Mouse (Mus musculus) forebrain, embryonic 12.5 days (tissue): ENCODE measurements at regions not wholly inside any gene's neighbourhood (a gene's known extent, or its start where the extent isn't known, plus 50 kb on each side); places are given as distances from the start of the nearest gene placed in this dataset.

ENCODE experiments used
- ATAC-seq: fragments of 200-750 bp; cut with Nextera tagmentation; 2 replicates; pipeline ENCODE4 v1.8.0; 2017; ENCODE audit warnings: moderate TSS enrichment; ENCODE audit not compliant: low FRiP score
- H3K27ac ChIP-seq: fragments of 300-500 bp; sonication (generic); 2 replicates; pipeline ENCODE4 v1.5.1; 2016; ENCODE audit warnings: mild to moderate bottlenecking
- H3K27me3 ChIP-seq: fragments of 300-500 bp; sonication (generic); 2 replicates; pipeline ENCODE4 v1.6.1; 2016; ENCODE audit warnings: mild to moderate bottlenecking
- H3K36me3 ChIP-seq: fragments of 300-500 bp; sonication (generic); replicated peaks from 2 replicates; pipeline ENCODE4 v1.6.1; 2016; ENCODE audit warnings: mild to moderate bottlenecking
- H3K4me1 ChIP-seq: fragments of 300-500 bp; sonication (generic); 2 replicates; pipeline ENCODE4 v1.6.1; 2016
- H3K4me2 ChIP-seq: fragments of 300-500 bp; sonication (generic); 2 replicates; pipeline ENCODE4 v1.6.1; 2016; ENCODE audit warnings: mild to moderate bottlenecking, moderate library complexity
- H3K4me3 ChIP-seq: fragments of 300-500 bp; sonication (generic); replicated peaks from 2 replicates; pipeline ENCODE4 v1.5.1; 2016; ENCODE audit warnings: mild to moderate bottlenecking
- H3K9ac ChIP-seq: fragments of 300-500 bp; sonication (generic); 2 replicates; pipeline ENCODE4 v1.6.1; 2016; ENCODE audit warnings: mild to moderate bottlenecking
- H3K9me3 ChIP-seq: fragments of 300-500 bp; sonication (generic); 2 replicates; pipeline ENCODE4 v1.6.1; 2016
- WGBS: fragments of 180-500 bp; shearing (Covaris S2); methylation state at CpG from one replicate; pipeline ENCODE4 v1.1.7; 2016; 5-methylcytosine and 5-hydroxymethylcytosine counted together

DNA sequence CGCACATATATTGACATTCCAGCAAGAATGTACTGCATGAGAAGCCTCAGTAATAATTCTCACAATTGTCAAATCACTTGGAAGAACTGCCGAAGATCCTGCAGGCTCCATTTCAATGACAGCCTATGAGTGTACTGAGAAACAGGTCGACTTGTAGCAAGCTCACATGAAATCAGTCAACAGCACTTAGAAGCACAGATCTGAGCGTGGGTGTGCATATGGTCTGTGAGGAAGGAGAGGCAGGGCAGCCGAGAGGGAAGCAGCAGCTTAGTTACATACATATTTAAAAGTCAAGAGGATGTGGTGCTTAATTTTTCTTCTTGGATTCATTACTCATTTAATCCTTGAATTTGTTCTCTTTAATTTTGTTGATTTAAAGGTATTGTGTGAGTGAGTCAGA is 967.4 kb upstream of the Epha7 start:
- ATAC-seq: no peak
- WGBS: 78% methylated on average over 5 of the region's 5 CpGs
- H3K27me3 ChIP-seq: no peaks in the 10 kb centered on the region
- H3K4me2 ChIP-seq: no peak overlapping the region
- no peak overlapping the region for H3K4me3 ChIP-seq
- no peak overlapping the region for H3K27ac ChIP-seq
- H3K36me3 ChIP-seq: no peaks in the 10 kb centered on the region
- no peaks in the 10 kb centered on the region for H3K9me3 ChIP-seq
- no peak overlapping the region for H3K9ac ChIP-seq
- H3K4me1 ChIP-seq: no peaks in the 10 kb centered on the region

DNA sequence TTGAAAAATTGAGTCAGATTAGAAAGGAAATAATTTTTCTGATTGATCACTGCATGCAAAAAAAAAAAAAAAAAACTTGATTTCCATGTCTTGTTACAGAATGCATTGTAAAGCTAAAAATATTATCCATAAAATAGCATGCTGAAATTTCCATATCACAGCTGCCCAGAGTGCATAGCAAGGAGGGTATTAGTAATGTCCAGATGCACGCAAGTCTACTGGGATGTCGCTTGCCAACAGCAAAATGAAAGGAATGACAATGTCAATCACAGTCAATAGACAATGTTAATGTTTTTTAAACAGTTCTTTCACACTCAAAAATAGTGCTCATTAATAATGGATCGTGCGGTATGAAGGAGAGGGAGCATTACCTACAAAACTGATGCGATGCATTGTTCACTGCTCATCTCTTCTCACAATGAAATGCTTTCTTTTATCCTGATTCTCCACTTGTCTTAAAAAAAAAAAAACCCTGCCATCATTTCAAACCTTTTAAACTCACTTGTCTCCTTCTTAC is 966.8 kb upstream of the Epha7 start:
- Histone ChIP-seq H3K4me3 (no peak overlapping the region), H3K27me3 (no peaks in the 10 kb centered on the region), H3K36me3 (no peaks in the 10 kb centered on the region), H3K9me3 (no peaks in the 10 kb centered on the region), H3K27ac (no peak overlapping the region), H3K4me2 (no peak overlapping the region), H3K4me1 (no peaks in the 10 kb centered on the region), H3K9ac (no peak overlapping the region)
- ATAC-seq: no peak
- WGBS: 84% methylated on average over 5 of the region's 5 CpGs

DNA sequence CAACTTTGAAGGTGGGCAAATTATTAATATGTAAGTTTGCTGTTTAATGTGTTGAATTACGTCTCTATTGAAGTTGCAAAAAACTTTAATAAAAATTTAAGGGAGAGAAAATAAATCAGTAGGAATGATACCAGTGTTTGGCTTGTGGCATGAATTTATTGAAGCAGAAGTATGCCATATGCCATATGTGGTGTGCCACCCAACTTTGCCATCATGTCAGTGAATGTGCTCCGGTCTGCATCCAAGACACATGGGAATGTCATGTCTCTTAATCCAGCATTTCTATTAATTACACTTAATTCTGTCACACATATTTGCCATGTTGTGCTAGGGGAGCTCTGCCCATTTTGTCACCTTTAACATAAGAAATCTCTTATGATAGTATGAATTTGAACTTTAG is 956.8 kb upstream of the Epha7 start:
- WGBS: 87% methylated on average over 2 of the region's 2 CpGs
- ATAC-seq: no peak
- no peak overlapping the region for H3K27ac ChIP-seq
- H3K4me2 ChIP-seq: no peak overlapping the region
- no peak overlapping the region for H3K4me3 ChIP-seq
- no peaks in the 10 kb centered on the region for H3K27me3 ChIP-seq
- H3K36me3 ChIP-seq: no peaks in the 10 kb centered on the region
- no peaks in the 10 kb centered on the region for H3K9me3 ChIP-seq
- H3K9ac ChIP-seq: no peak overlapping the region
- H3K4me1 ChIP-seq: no peaks in the 10 kb centered on the region

DNA sequence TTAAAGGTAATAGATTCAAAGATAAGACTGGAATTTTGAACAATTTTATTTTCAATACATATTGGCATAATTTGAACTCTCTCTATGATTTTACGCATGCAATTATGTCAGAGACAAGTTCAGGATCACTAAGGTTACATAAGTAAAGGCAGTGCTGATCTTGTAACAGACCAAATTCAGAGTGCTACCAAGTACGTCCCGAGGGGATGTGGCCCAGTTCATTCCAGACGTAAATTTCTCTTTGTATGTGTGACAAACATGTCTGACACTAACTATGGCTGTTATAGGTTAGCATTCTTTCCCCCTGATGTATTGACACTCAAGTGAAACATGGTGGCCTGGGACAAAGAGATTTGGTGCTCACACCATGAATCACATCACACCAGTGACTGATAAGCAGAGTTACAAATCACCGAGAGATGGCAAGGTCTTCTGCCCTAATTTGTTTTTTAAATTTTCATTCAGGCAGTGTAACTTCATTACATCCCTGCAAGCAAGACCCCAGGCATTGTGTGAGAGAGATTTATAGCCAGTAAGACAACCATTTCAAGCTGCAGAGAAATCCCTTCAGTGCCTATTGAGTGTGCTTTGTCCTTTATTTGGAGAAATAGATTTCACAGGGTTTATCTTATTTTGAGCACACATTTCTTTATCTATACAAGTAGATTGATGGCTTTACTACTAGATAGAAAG is 925.5 kb upstream of the Epha7 start:
- H3K4me3 ChIP-seq: no peak overlapping the region
- H3K4me1 ChIP-seq: no peaks in the 10 kb centered on the region
- no peaks in the 10 kb centered on the region for H3K9me3 ChIP-seq
- H3K36me3 ChIP-seq: no peaks in the 10 kb centered on the region
- H3K27ac ChIP-seq: no peak overlapping the region
- ATAC-seq: no peak
- H3K4me2 ChIP-seq: no peak overlapping the region
- no peak overlapping the region for H3K9ac ChIP-seq
- H3K27me3 ChIP-seq: no peaks in the 10 kb centered on the region
- WGBS: 93% methylated on average over 5 of the region's 5 CpGs

DNA sequence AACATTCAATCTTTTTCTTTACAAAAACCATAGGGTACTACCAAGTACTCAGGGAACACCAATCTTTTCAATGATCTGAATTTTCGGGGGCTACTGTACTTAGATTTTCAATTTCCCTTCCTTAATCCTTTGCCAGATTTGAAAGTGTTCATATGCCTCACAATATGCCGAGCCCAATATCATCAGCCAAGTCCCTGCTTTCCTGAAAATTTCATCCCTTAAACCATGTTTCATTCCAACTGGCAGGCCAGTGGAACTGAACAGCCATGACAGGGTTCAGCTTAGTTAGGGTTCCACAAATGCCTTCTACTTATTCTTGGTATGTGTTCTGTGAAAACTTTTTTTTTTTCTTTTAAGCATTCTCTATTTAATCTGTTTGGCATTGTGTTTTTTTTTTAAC is 916.5 kb upstream of the Epha7 start:
- Histone ChIP-seq H3K27ac (no peak overlapping the region), H3K4me2 (no peak overlapping the region), H3K9ac (no peak overlapping the region), H3K4me1 (no peaks in the 10 kb centered on the region), H3K27me3 (no peaks in the 10 kb centered on the region), H3K9me3 (no peaks in the 10 kb centered on the region), H3K4me3 (no peak overlapping the region), H3K36me3 (no peaks in the 10 kb centered on the region)
- WGBS: 84% methylated on average over 2 of the region's 2 CpGs
- no peak for ATAC-seq

DNA sequence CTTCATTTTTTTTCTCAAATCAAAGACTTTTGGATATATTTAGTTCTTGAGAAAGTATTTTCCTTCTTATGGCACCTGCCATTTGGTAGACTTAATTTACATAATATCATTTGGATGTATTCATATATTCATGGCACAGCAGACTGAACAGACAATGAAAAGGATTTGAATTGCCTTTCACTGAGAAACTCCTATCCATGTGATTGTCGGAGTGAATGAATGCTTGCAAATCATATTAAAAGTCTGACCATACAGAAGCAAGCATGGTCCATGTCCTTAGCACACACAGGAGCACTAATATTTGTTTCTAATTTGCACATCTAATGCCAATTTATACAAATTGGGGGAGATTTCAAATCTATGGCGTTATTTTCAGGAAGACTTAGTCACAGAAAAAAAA is 867.6 kb upstream of the Epha7 start:
- 54% methylated on average over 2 of the region's 2 CpGs for WGBS
- no peak for ATAC-seq

DNA sequence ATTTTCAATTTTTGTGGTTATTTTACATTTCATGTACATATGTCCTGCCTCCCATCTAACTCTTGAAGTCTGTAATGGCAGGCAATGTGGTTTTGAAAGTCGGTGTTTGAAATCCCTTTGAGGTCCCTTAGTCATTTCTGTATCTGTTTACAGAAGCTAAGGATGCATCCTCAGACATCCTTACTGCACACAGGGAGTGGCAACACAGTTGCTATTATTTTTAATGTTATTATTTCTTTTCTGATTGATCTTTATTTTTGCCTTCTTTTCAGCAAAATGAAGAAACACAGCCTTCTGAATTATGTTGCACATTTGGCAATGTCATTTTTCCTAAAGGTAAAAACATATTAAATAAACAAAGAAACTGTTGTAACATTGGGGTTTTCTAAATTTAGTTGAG is 867.2 kb upstream of the Epha7 start:
- Histone ChIP-seq H3K27ac (no peak overlapping the region), H3K27me3 (no peaks in the 10 kb centered on the region), H3K9ac (no peak overlapping the region), H3K9me3 (no peaks in the 10 kb centered on the region), H3K4me3 (no peak overlapping the region), H3K4me1 (0 out of 2 replicates have a peak, but pooled peaks cover 3% of the 10 kb centered on the region), H3K4me2 (no peak overlapping the region), H3K36me3 (no peaks in the 10 kb centered on the region)
- ATAC-seq: no peak
- 77% methylated on average over 1 of the region's 1 CpGs for WGBS

More for the DNA sequence above, 867.6 kb upstream of the Epha7 start:
- H3K4me1 ChIP-seq: 0 out of 2 replicates have a peak, but pooled peaks cover 3% of the 10 kb centered on the region
- H3K9me3 ChIP-seq: no peaks in the 10 kb centered on the region
- H3K4me3 ChIP-seq: no peak overlapping the region
- no peak overlapping the region for H3K9ac ChIP-seq
- no peaks in the 10 kb centered on the region for H3K36me3 ChIP-seq
- no peak overlapping the region for H3K4me2 ChIP-seq
- H3K27ac ChIP-seq: no peak overlapping the region
- no peaks in the 10 kb centered on the region for H3K27me3 ChIP-seq

DNA sequence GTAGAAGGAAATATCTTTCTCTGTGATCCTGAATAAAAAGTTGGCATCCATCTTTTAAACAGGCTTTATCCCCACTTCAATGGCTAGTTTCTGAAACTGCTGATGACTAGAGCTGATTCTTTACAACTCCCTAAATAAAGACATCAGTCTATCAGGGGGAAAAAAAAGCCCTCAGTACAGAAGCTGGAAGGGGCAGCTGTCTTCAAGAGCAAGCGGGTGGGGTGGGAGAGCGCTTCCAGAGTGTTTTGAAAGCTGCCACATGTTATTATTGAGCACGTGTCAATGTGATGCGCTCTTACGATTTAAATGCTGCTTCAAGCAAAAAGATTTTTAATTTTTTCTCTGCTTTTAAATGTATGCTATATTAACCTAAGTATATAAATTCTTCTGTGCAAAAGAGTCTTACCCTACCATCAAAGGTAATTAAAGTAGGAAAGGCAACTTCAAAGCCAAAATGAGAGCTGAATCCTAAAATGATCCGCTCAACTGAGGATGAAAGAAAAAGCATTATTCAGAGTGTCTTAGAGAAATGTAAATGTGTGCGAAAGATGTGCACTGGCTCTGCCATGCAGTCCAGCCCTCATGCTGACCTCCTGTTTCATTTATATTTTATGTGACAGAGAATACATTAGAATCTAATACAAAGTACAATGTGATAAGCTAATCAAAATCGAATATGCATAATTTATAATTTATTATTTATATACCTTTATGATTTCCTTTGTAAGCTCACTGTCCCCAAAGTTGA is 862.8 kb upstream of the Epha7 start:
- peak; percentile 64; the same call in 1 of the 2 replicates for ATAC-seq
- no peaks in the 10 kb centered on the region for H3K9me3 ChIP-seq
- H3K4me2 ChIP-seq: no peak overlapping the region
- H3K27me3 ChIP-seq: no peaks in the 10 kb centered on the region
- no peak overlapping the region for H3K9ac ChIP-seq
- H3K27ac ChIP-seq: no peak overlapping the region
- H3K36me3 ChIP-seq: no peaks in the 10 kb centered on the region
- H3K4me1 ChIP-seq: 0 out of 2 replicates have a peak, but pooled peaks cover 3% of the 10 kb centered on the region
- no peak overlapping the region for H3K4me3 ChIP-seq
- WGBS: 53% methylated on average over 8 of the region's 8 CpGs

DNA sequence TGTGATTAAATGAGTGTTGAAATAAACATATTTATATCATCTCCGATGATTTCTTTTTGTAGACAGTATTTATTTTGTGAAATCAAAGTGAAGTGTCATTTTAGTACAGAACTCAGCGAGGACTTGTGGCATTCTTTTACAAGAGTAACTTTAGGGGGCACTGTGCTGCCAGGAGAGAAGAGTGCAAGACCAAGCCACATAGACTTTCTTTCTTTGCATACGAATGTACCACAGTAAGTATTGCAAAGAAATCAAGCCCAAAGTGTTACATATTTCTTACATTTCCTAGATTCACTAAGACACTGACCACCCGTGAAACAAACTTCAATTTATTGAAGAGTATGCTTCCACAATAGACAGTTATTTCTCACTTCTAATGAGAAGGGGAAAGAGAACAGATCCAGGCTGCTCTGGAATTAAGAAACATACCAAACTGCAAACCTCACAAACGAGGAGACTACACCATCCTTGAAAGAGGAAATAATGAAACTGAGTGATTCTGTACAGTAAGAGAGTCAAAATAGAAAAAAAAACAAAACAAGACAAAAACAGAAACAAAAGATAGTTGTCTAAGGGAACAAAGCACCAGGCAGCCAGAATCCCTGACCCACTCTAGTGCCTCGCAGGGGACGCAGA is 847.8 kb upstream of the Epha7 start:
- no peak; the same call in 1 of the 2 replicates for ATAC-seq
- no peaks in the 10 kb centered on the region for H3K27me3 ChIP-seq
- H3K9ac ChIP-seq: no peak overlapping the region
- H3K4me3 ChIP-seq: no peak overlapping the region
- no peaks in the 10 kb centered on the region for H3K36me3 ChIP-seq
- H3K4me2 ChIP-seq: no peak overlapping the region
- H3K9me3 ChIP-seq: no peaks in the 10 kb centered on the region
- no peaks in the 10 kb centered on the region for H3K4me1 ChIP-seq
- no peak overlapping the region for H3K27ac ChIP-seq
- 17% methylated on average over 7 of the region's 7 CpGs for WGBS

DNA sequence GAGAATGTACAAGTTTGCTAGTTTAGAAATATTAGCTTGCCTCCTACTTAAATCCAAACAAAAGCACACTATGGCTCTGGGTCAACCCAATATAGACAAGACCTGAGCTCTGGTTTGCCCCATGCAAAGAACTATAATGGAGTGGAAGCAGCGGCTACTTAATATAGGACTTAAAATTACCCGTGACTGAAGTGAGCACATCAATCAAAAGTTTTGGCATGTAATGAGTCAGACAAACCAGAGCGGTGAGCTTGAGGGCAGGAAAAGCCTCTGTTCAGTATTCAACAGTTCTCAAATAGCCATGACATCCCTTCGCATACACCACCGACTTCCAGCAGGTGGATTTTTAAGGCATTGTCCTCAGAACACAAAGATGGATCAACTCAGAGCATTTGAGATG is 842.4 kb upstream of the Epha7 start:
- Histone ChIP-seq H3K36me3 (no peaks in the 10 kb centered on the region), H3K27me3 (no peaks in the 10 kb centered on the region), H3K4me3 (no peak overlapping the region), H3K27ac (no peak overlapping the region), H3K4me2 (no peak overlapping the region), H3K9me3 (no peaks in the 10 kb centered on the region), H3K4me1 (0 out of 2 replicates have a peak, but pooled peaks cover 3% of the 10 kb centered on the region), H3K9ac (no peak overlapping the region)
- ATAC-seq: peak; percentile 30; the same call in 1 of the 2 replicates
- 8% methylated on average over 5 of the region's 5 CpGs for WGBS

DNA sequence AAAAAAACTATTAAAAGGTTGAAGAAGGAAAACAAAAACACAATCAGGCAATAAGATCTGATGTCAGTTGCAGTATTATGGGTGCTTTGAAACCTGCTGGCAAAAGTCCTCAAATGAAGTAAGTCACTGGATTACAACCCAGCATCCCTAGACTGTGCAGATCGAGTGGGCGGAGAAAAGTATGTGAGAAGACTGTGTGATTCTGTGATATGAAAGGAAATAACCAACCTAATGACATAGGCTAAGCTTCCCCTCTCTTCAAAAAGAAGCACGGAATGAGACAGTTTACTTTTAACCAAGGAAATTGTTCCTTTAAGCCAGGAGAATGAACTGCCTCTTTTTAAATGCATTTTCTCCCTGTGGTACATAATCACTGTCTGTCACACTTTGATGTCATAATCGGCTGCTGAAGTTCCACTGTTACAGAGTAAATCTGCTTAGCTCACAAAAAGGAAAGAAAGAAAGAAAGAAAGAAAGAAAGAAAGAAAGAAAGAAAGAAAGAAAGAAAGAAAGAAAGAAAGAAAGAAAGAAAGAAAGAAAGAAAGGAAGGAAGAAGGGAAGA is 833.6 kb upstream of the Epha7 start:
- H3K27me3 ChIP-seq: no peaks in the 10 kb centered on the region
- ATAC-seq: peak; percentile 63; the same call in 1 of the 2 replicates
- WGBS: 18% methylated on average over 4 of the region's 4 CpGs
- no peak overlapping the region for H3K27ac ChIP-seq
- no peak overlapping the region for H3K4me3 ChIP-seq
- H3K36me3 ChIP-seq: no peaks in the 10 kb centered on the region
- peak overlapping the region; percentile 24; the same call in 1 of the 2 replicates for H3K4me2 ChIP-seq
- no peaks in the 10 kb centered on the region; the same call in 1 of the 2 replicates for H3K4me1 ChIP-seq
- H3K9me3 ChIP-seq: no peaks in the 10 kb centered on the region
- H3K9ac ChIP-seq: no peak overlapping the region

DNA sequence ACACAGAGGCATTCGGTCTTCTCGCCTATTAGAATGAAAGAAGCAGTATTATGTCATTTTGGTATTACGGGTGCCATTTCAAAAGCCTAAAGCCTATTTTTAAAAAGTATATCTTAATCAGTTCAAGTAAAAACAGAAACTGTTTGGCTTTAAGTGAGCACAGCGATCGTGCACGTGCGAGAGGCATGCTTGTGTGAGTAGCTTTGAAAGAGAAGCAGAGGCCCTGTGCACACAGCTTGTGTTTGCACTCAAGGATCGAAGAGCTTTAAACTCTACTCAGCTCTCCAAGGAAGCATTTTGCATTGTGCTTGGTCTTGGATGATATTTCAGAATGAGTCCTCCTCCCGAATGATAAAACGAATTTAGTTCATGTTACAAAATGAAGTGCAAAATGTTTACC is 833.1 kb upstream of the Epha7 start:
- no peak overlapping the region for H3K4me3 ChIP-seq
- peak overlapping the region; percentile 24; the same call in 1 of the 2 replicates for H3K4me2 ChIP-seq
- no peaks in the 10 kb centered on the region for H3K36me3 ChIP-seq
- 26% methylated on average over 10 of the region's 10 CpGs for WGBS
- peaks cover under 1% of the 10 kb centered on the region; the same call in 1 of the 2 replicates for H3K27me3 ChIP-seq
- no peaks in the 10 kb centered on the region; the same call in 1 of the 2 replicates for H3K4me1 ChIP-seq
- H3K9me3 ChIP-seq: no peaks in the 10 kb centered on the region
- H3K27ac ChIP-seq: no peak overlapping the region
- ATAC-seq: no peak; the same call in 1 of the 2 replicates
- H3K9ac ChIP-seq: no peak overlapping the region
